Mouse (Mus musculus) lung, embryonic 14.5 days (tissue): ENCODE data around the gene Arap2. TPM values are rescaled to one million over a fixed set of nuclear protein-coding genes. Genes with fewer than 3 reads are reported as not detected.

Experiments used
- ATAC-seq: fragments of 200-750 bp; cut with Nextera tagmentation; 2 replicates; pipeline ENCODE4 v1.8.0; 2017; ENCODE audit warnings: mild to moderate bottlenecking, moderate TSS enrichment, moderate library complexity; ENCODE audit not compliant: insufficient read depth
- DNase-seq: peaks from one replicate; pipeline ENCODE4 v3.0.0-alpha.2; 2015
- H3K27ac ChIP-seq: fragments of 300-500 bp; sonication (generic); 2 replicates; pipeline ENCODE4 v1.5.1; 2014; ENCODE audit warnings: low read depth, mild to moderate bottlenecking, moderate library complexity
- H3K27me3 ChIP-seq: fragments of 300-500 bp; sonication (generic); 2 replicates; pipeline ENCODE4 v1.6.1; 2014; ENCODE audit warnings: low read length, control low read depth; ENCODE audit not compliant: insufficient read depth
- H3K36me3 ChIP-seq: fragments of 300-500 bp; sonication (generic); 2 replicates; pipeline ENCODE4 v1.6.1; 2014; ENCODE audit warnings: control low read depth; ENCODE audit not compliant: insufficient read depth
- H3K4me1 ChIP-seq: fragments of 300-500 bp; sonication (generic); 2 replicates; pipeline ENCODE4 v1.6.1; 2014; ENCODE audit warnings: antibody characterized with exemption, control low read depth; ENCODE audit not compliant: insufficient read depth
- H3K4me2 ChIP-seq: fragments of 300-500 bp; sonication (generic); 2 replicates; pipeline ENCODE4 v1.6.1; 2014; ENCODE audit warnings: mild to moderate bottlenecking
- H3K4me3 ChIP-seq: fragments of 300-500 bp; sonication (generic); 2 replicates; pipeline ENCODE4 v1.5.1; 2014; ENCODE audit warnings: low read depth, low read length
- H3K9ac ChIP-seq: fragments of 300-500 bp; sonication (generic); 2 replicates; pipeline ENCODE4 v1.6.1; 2014
- H3K9me3 ChIP-seq: fragments of 300-500 bp; sonication (generic); 2 replicates; pipeline ENCODE4 v1.6.1; 2016; ENCODE audit warnings: low read depth, low read length, control low read depth
- CTCF ChIP-seq: IDR thresholded peaks from 2 replicates; pipeline ENCODE4 v1.5.1; 2016; ENCODE audit warnings: antibody characterized with exemption, low read depth
- WGBS: fragments of 180-500 bp; shearing (Covaris S2); extraction: QIAGEN DNeasy Blood & Tissue Kit; methylation state at CpG from one replicate; pipeline ENCODE4 v1.1.7; 2014; 5-methylcytosine and 5-hydroxymethylcytosine counted together
- polyA plus RNA-seq: library from polyadenylated mRNA; unstranded; fragments of >200 nt; fragmentation: Nextera tagmentation; extraction: Ambion mirVana; gene quantifications from 2 replicates; pipeline ENCODE4 v1.2.1, GENCODE M21; 2014

Arap2 gene
- polyA plus RNA-seq, 1 experiment from 2014 or later, result 7.0 TPM

GRCm38 (mm10) chr5:62778682-62779081, 12.7 kb upstream of the Arap2 start:
- ATAC-seq, result no peak
- no peak overlapping the region for H3K4me2 ChIP-seq
- no peaks in the 10 kb centered on the region for H3K36me3 ChIP-seq
- H3K27ac ChIP-seq, result no peak overlapping the region
- no peak overlapping the region for H3K4me3 ChIP-seq
- no peaks in the 10 kb centered on the region for H3K27me3 ChIP-seq
- H3K9ac ChIP-seq, result no peak overlapping the region
- 82% methylated on average over 5 of the region's 5 CpGs for WGBS
- no peaks in the 10 kb centered on the region for H3K9me3 ChIP-seq
- no peak for TF ChIP-seq CTCF
- no peak for DNase-seq
- H3K4me1 ChIP-seq, result no peaks in the 10 kb centered on the region

GRCm38 (mm10) chr5:62777804-62778203, 11.8 kb upstream of the Arap2 start:
- no peak for TF ChIP-seq CTCF
- 71% methylated on average over 8 of the region's 8 CpGs for WGBS
- H3K27me3 ChIP-seq, result no peaks in the 10 kb centered on the region
- no peak overlapping the region for H3K4me2 ChIP-seq
- ATAC-seq, result no peak
- no peak for DNase-seq
- H3K9ac ChIP-seq, result no peak overlapping the region
- no peaks in the 10 kb centered on the region for H3K9me3 ChIP-seq
- no peak overlapping the region for H3K27ac ChIP-seq
- no peaks in the 10 kb centered on the region for H3K4me1 ChIP-seq
- no peak overlapping the region for H3K4me3 ChIP-seq
- no peaks in the 10 kb centered on the region for H3K36me3 ChIP-seq

DNA sequence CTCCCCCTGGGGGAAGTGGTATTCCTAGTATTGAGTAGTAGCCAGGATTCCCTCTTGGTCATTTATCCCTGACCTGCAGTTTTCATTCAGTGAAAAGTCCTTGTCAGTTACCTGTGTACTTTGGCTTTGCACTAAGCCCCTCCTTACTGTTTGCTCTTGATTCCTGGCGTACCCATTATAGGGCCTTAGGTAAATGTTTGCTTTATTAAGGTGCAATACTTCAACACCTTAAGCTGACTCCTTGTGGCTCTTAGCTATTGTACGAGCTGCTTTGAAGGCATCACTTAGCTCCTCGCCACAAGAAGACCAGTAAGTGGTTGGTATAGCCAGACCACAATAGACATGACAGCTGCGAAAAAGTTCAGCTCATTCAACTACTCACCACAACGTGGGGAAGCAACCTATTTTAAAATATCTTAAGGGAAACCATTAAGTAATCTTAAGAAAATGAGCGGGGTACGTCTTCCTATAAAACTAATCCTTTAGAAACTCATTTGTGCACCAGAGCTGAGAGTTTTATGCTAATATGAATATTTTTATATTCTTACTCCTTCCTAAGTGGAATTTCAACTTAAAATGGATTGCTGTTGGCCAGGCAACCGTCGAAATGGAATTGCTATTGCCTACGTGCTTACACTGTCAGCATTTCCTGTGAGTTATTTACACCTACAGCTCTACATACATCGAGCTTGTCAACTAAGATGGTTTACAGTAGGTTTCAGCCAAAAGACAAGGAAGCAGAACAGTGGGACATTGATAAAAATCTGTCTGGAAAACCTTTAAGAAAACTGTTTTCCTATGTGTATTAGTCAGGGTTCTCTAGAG, 6.0 kb upstream of the Arap2 start:
- Histone ChIP-seq H3K36me3 (no peaks in the 10 kb centered on the region), H3K27me3 (no peaks in the 10 kb centered on the region), H3K27ac (no peak overlapping the region), H3K4me3 (no peak overlapping the region), H3K4me2 (no peak overlapping the region), H3K9ac (no peak overlapping the region), H3K9me3 (no peaks in the 10 kb centered on the region), H3K4me1 (no peaks in the 10 kb centered on the region)
- TF ChIP-seq CTCF, result no peak
- WGBS, result 65% methylated on average over 11 of the region's 11 CpGs
- DNase-seq (peak; percentile 10), ATAC-seq (peak; percentile 75)

- no peak overlapping the region for H3K27ac ChIP-seq
- H3K4me1 ChIP-seq, result peaks cover 10% of the 10 kb centered on the region; the same call in 1 of the 2 replicates
- no peaks in the 10 kb centered on the region for H3K36me3 ChIP-seq
- peak overlapping the region; percentile 77 for H3K4me2 ChIP-seq
- peak overlapping the region; percentile 60 for H3K9ac ChIP-seq
- H3K9me3 ChIP-seq, result no peaks in the 10 kb centered on the region
- ATAC-seq, result 0 out of 2 replicates have a peak, but pooled peaks have one; percentile 4
- 20% methylated on average over 5 of the region's 5 CpGs for WGBS
- no peak for DNase-seq
- H3K4me3 ChIP-seq, result peak overlapping the region; percentile 58
- peaks cover 3% of the 10 kb centered on the region; the same call in 1 of the 2 replicates for H3K27me3 ChIP-seq
- no peak for TF ChIP-seq CTCF
These were observed 538 bp downstream of the Arap2 start for GRCm38 (mm10) chr5:62765459-62765783.

GRCm38 (mm10) chr5:62764161-62764560, 1.8 kb downstream of the Arap2 start:
- 57% methylated on average over 5 of the region's 5 CpGs for WGBS
- peak overlapping the region; percentile 2; the same call in 1 of the 2 replicates for H3K4me2 ChIP-seq
- H3K27ac ChIP-seq, result no peak overlapping the region

DNA sequence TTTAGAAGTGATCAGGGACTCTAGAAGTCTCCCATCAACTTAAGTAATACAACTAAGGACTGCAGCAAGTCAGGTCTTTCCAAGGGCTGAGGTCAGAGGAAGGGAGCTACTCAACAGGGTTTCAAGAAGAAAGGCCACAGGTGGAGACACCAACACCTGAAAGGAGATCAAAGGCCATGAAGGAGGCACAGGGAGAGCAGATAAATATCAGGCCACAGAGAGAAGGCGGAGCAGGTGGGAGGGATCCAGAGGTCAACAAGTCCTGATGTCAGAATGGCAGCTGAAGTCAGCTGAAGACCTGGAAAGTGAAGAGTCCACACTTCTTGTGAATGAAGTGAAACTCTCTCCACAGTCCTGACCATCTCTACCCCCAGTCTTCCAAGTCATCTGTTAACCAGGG, 2.9 kb downstream of the Arap2 start:
- peak overlapping the region; percentile 63 for H3K27ac ChIP-seq
- H3K4me2 ChIP-seq, result peak overlapping the region; percentile 15; the same call in 1 of the 2 replicates
- H3K4me1 ChIP-seq, result peaks cover 10% of the 10 kb centered on the region; the same call in 1 of the 2 replicates
- peaks cover 3% of the 10 kb centered on the region; the same call in 1 of the 2 replicates for H3K27me3 ChIP-seq
- no peak for DNase-seq
- no peak overlapping the region for H3K9ac ChIP-seq
- no peak for TF ChIP-seq CTCF
- no peaks in the 10 kb centered on the region for H3K36me3 ChIP-seq
- H3K9me3 ChIP-seq, result no peaks in the 10 kb centered on the region
- H3K4me3 ChIP-seq, result no peak overlapping the region
- 61% methylated on average over 1 of the region's 1 CpGs for WGBS
- ATAC-seq, result no peak

More at GRCm38 (mm10) chr5:62764161-62764560, 1.8 kb downstream of the Arap2 start:
- ATAC-seq (no peak), DNase-seq (no peak)
- H3K4me3 ChIP-seq, result no peak overlapping the region
- H3K9ac ChIP-seq, result no peak overlapping the region
- no peaks in the 10 kb centered on the region for H3K36me3 ChIP-seq
- H3K27me3 ChIP-seq, result peaks cover 3% of the 10 kb centered on the region; the same call in 1 of the 2 replicates
- TF ChIP-seq CTCF, result no peak
- H3K4me1 ChIP-seq, result peaks cover 10% of the 10 kb centered on the region; the same call in 1 of the 2 replicates
- no peaks in the 10 kb centered on the region for H3K9me3 ChIP-seq

- Histone ChIP-seq H3K27me3 (peaks cover 3% of the 10 kb centered on the region; the same call in 1 of the 2 replicates), H3K9me3 (no peaks in the 10 kb centered on the region), H3K27ac (peak overlapping the region; percentile 63), H3K4me2 (peak overlapping the region; percentile 10; the same call in 1 of the 2 replicates), H3K4me3 (no peak overlapping the region), H3K9ac (no peak overlapping the region), H3K36me3 (no peaks in the 10 kb centered on the region), H3K4me1 (peaks cover 10% of the 10 kb centered on the region; the same call in 1 of the 2 replicates)
- TF ChIP-seq CTCF, result no peak
- DNase-seq, result peak; percentile 49
- 6% methylated on average over 4 of the region's 4 CpGs for WGBS
- ATAC-seq, result peak; percentile 40; the same call in 1 of the 2 replicates
These were observed 3.5 kb downstream of the Arap2 start for GRCm38 (mm10) chr5:62762298-62762960.
